Mouse (Mus musculus): ENCODE measurements around the gene Sh3bgrl2. TPM values are rescaled to one million over a fixed set of nuclear protein-coding genes. Genes with fewer than 3 reads are reported as not detected.

The Sh3bgrl2 gene
- total and polyA plus RNA-seq, 3 experiments = not detected

GRCm38 (mm10) chr9:83599505-83599904 lies 51.4 kb downstream of the Sh3bgrl2 start:
- Histone ChIP-seq H3K4me3 (ENCODE audit: control insufficient read depth in 1 of 2, insufficient read depth in 1 of 2, low read depth in 2 of 2, low read length in 2 of 2) (no peak overlapping the region), H3K9ac (ENCODE audit: control insufficient read depth, low read depth, low read length, poor library complexity, severe bottlenecking) (no peak overlapping the region), H3K4me1 (ENCODE audit: control insufficient read depth in 1 of 2, insufficient read depth in 2 of 2, low read length in 2 of 2) (no peaks in the 10 kb centered on the region), H3K9me3 (replicated peaks; ENCODE audit: insufficient read depth, low read length) (no peaks in the 10 kb centered on the region), H3K27me3 (ENCODE audit: control insufficient read depth in 1 of 2, insufficient read depth in 2 of 2, low read length in 2 of 2) (no peaks in the 10 kb centered on the region), H3K79me2 (ENCODE audit: control insufficient read depth, insufficient read depth, low read length, poor library complexity) (no peaks in the 10 kb centered on the region), H3K36me3 (ENCODE audit: control insufficient read depth in 1 of 2, insufficient read depth in 2 of 2, low read length in 2 of 2) (no peaks in the 10 kb centered on the region), H3K27ac (ENCODE audit: control insufficient read depth, low read depth, low read length) (no peak overlapping the region)
- TF ChIP-seq ETS1 (IDR thresholded peaks at IDR 0.05; ENCODE audit: low read depth, low read length) (no peak), RAD21 (IDR thresholded peaks at IDR 0.05; ENCODE audit: low read depth, low read length) (no peak), SMC3 (IDR thresholded peaks at IDR 0.05; ENCODE audit: low read depth, low read length) (no peak), UBTF (IDR thresholded peaks at IDR 0.05; ENCODE audit: borderline replicate concordance, insufficient read depth, low read depth, low read length) (no peak), MXI1 (IDR thresholded peaks at IDR 0.05; ENCODE audit: low read depth, low read length) (no peak), RCOR1 (IDR thresholded peaks at IDR 0.05; ENCODE audit: low read depth, low read length) (no peak), NELFE (IDR thresholded peaks at IDR 0.05; ENCODE audit: low read depth, low read length) (no peak), MAZ (IDR thresholded peaks at IDR 0.05; ENCODE audit: low read depth, low read length) (no peak), EP300 (IDR thresholded peaks at IDR 0.05; ENCODE audit: low read depth in 1 of 2, low read length in 2 of 2) (no peak), MAFK (IDR thresholded peaks at IDR 0.05; ENCODE audit: borderline replicate concordance, low read depth, low read length) (no peak), ZKSCAN1 (IDR thresholded peaks at IDR 0.05; ENCODE audit: low read depth, low read length) (no peak)
- no peak for DNase-seq (ENCODE audit: low read depth, low spot score)

- TF ChIP-seq KAT2A (conservative IDR thresholded peaks at IDR 0.05; ENCODE audit: low read depth, low read length) (no peak), SIN3A (IDR thresholded peaks at IDR 0.05; ENCODE audit: low read length) (no peak), E2F4 (IDR thresholded peaks at IDR 0.05; ENCODE audit: borderline replicate concordance, low read depth, low read length) (no peak), GATA1 (IDR thresholded peaks at IDR 0.05; ENCODE audit: low read depth, low read length) (no peak), ZNF384 (IDR thresholded peaks at IDR 0.05; ENCODE audit: low read depth, low read length) (no peak), MYC (IDR thresholded peaks at IDR 0.05; ENCODE audit: low read depth, low read length) (no peak), ZKSCAN1 (IDR thresholded peaks at IDR 0.05; ENCODE audit: low read depth, low read length) (no peak), NRF1 (IDR thresholded peaks at IDR 0.05; ENCODE audit: insufficient read depth, low read depth, low read length, poor library complexity, severe bottlenecking) (no peak), RCOR1 (IDR thresholded peaks at IDR 0.05; ENCODE audit: low read depth, low read length) (no peak), MAFK (IDR thresholded peaks at IDR 0.05; ENCODE audit: borderline replicate concordance, low read depth, low read length) (no peak), POLR2AphosphoS5 (IDR thresholded peaks at IDR 0.05; ENCODE audit: borderline replicate concordance, low read depth, low read length) (no peak), CHD2 (IDR thresholded peaks at IDR 0.05; ENCODE audit: low read length) (no peak), MAX (IDR thresholded peaks at IDR 0.05; ENCODE audit: low read length) (no peak), SMC3 (IDR thresholded peaks at IDR 0.05; ENCODE audit: low read depth, low read length) (no peak), USF1 (IDR thresholded peaks at IDR 0.05; ENCODE audit: low read depth, low read length) (no peak), USF2 (IDR thresholded peaks at IDR 0.05; ENCODE audit: borderline replicate concordance in 1 of 2, insufficient read depth in 1 of 2, low read depth in 1 of 2, low read length in 2 of 2) (no peak), MEF2A (IDR thresholded peaks at IDR 0.05; ENCODE audit: extremely low read depth, insufficient replicate concordance, low read depth, low read length, poor library complexity, severe bottlenecking) (no peak), MXI1 (IDR thresholded peaks at IDR 0.05; ENCODE audit: low read depth, low read length) (no peak), POLR2A (IDR thresholded peaks at IDR 0.05; ENCODE audit: control insufficient read depth in 1 of 2, insufficient read depth in 1 of 2, low read depth in 1 of 2, low read length in 2 of 2, poor library complexity in 1 of 2) (no peak), ELF1 (IDR thresholded peaks at IDR 0.05; ENCODE audit: low read depth, low read length) (no peak)
- H3K36me3 ChIP-seq (ENCODE audit: control insufficient read depth in 1 of 2, insufficient read depth in 2 of 2, low read length in 2 of 2) = no peaks in the 10 kb centered on the region
Measured at GRCm38 (mm10) chr9:83600286-83601048, 52.3 kb downstream of the Sh3bgrl2 start.

More at GRCm38 (mm10) chr9:83600286-83601048, 52.3 kb downstream of the Sh3bgrl2 start:
- H3K4me3 ChIP-seq (ENCODE audit: control insufficient read depth in 1 of 2, insufficient read depth in 1 of 2, low read depth in 2 of 2, low read length in 2 of 2) = no peak overlapping the region
- H3K79me2 ChIP-seq (ENCODE audit: control insufficient read depth, insufficient read depth, low read length, poor library complexity) = no peaks in the 10 kb centered on the region
- DNase-seq (ENCODE audit: low read depth, low spot score) = no peak
- H3K9me3 ChIP-seq (replicated peaks; ENCODE audit: insufficient read depth, low read length) = no peaks in the 10 kb centered on the region
- H3K27me3 ChIP-seq (ENCODE audit: control insufficient read depth in 1 of 2, insufficient read depth in 2 of 2, low read length in 2 of 2) = no peaks in the 10 kb centered on the region
- H3K9ac ChIP-seq (ENCODE audit: control insufficient read depth, low read depth, low read length, poor library complexity, severe bottlenecking) = no peak overlapping the region
- H3K4me1 ChIP-seq (ENCODE audit: control insufficient read depth in 1 of 2, insufficient read depth in 2 of 2, low read length in 2 of 2) = no peaks in the 10 kb centered on the region
- no peak overlapping the region for H3K27ac ChIP-seq (ENCODE audit: control insufficient read depth, low read depth, low read length)

All from MEL (cell line).